Mouse (Mus musculus): ENCODE data around the gene Hnf1a. TPM values are rescaled to one million over a fixed set of nuclear protein-coding genes. Genes with fewer than 3 reads are reported as not detected.
A peak's percentile ranks its signal among the peaks of the same experiment; 100 is the strongest.

Hnf1a gene
- polyA plus RNA-seq, 1 experiment from 2014 or later: 6.8 TPM

- Histone ChIP-seq H3K9ac (ENCODE audit: low read depth, low read length) (no peak overlapping the region), H3K27ac (ENCODE audit: low read depth, low read length) (peak overlapping the region; percentile 20; the same call in 1 of the 2 replicates), H3K4me1 (ENCODE audit: control insufficient read depth, insufficient read depth, low read length) (peaks cover 28% of the 10 kb centered on the region), H3K27me3 (ENCODE audit: control insufficient read depth, insufficient read depth, low read length) (no peaks in the 10 kb centered on the region), H3K36me3 (ENCODE audit: control insufficient read depth, insufficient read depth, low read length) (no peaks in the 10 kb centered on the region), H3K9me3 (ENCODE audit: control insufficient read depth, low read length) (peaks cover 4% of the 10 kb centered on the region; the same call in 1 of the 2 replicates), H3K4me3 (ENCODE audit: low read length) (no peak overlapping the region), H3K4me2 (replicated peaks; ENCODE audit: low read depth, low read length) (0 out of 2 replicates have a peak overlapping the region, but pooled peaks have one; percentile 9)
- ATAC-seq (ENCODE audit: low FRiP score, low TSS enrichment): peak; percentile 84
- 20% methylated on average over 4 of the region's 4 CpGs for WGBS
These were observed 9.1 kb downstream of the Hnf1a start for GRCm38 (mm10) chr5:114961590-114962360.

GRCm38 (mm10) chr5:114958069-114958468, 12.8 kb downstream of the Hnf1a start:
- Histone ChIP-seq H3K27me3 (ENCODE audit: control insufficient read depth, insufficient read depth, low read length) (no peaks in the 10 kb centered on the region), H3K36me3 (ENCODE audit: control insufficient read depth, insufficient read depth, low read length) (no peaks in the 10 kb centered on the region), H3K27ac (ENCODE audit: low read depth, low read length) (no peak overlapping the region), H3K4me1 (ENCODE audit: control insufficient read depth, insufficient read depth, low read length) (peaks cover 9% of the 10 kb centered on the region), H3K4me3 (ENCODE audit: low read length) (no peak overlapping the region), H3K9me3 (ENCODE audit: control insufficient read depth, low read length) (peaks cover 4% of the 10 kb centered on the region; the same call in 1 of the 2 replicates), H3K4me2 (replicated peaks; ENCODE audit: low read depth, low read length) (no peak overlapping the region), H3K9ac (ENCODE audit: low read depth, low read length) (no peak overlapping the region)
- no peak for ATAC-seq (ENCODE audit: low FRiP score, low TSS enrichment)
- WGBS: 90% methylated on average over 5 of the region's 5 CpGs

GRCm38 (mm10) chr5:114953326-114953725, 17.6 kb downstream of the Hnf1a start:
- Histone ChIP-seq H3K27ac (ENCODE audit: low read depth, low read length) (no peak overlapping the region), H3K9me3 (ENCODE audit: control insufficient read depth, low read length) (no peaks in the 10 kb centered on the region), H3K36me3 (ENCODE audit: control insufficient read depth, insufficient read depth, low read length) (peaks cover 16% of the 10 kb centered on the region), H3K4me3 (ENCODE audit: low read length) (no peak overlapping the region), H3K4me1 (ENCODE audit: control insufficient read depth, insufficient read depth, low read length) (0 out of 2 replicates have a peak, but pooled peaks cover 3% of the 10 kb centered on the region), H3K27me3 (ENCODE audit: control insufficient read depth, insufficient read depth, low read length) (no peaks in the 10 kb centered on the region), H3K4me2 (replicated peaks; ENCODE audit: low read depth, low read length) (no peak overlapping the region), H3K9ac (ENCODE audit: low read depth, low read length) (no peak overlapping the region)
- WGBS: 89% methylated on average over 14 of the region's 14 CpGs
- ATAC-seq (ENCODE audit: low FRiP score, low TSS enrichment): no peak

GRCm38 (mm10) chr5:114951279-114951880, 19.5 kb downstream of the Hnf1a start:
- no peak for ATAC-seq (ENCODE audit: low FRiP score, low TSS enrichment)
- no peak overlapping the region for H3K9ac ChIP-seq (ENCODE audit: low read depth, low read length)
- no peaks in the 10 kb centered on the region for H3K9me3 ChIP-seq (ENCODE audit: control insufficient read depth, low read length)
- WGBS: 76% methylated on average over 21 of the region's 21 CpGs
- 0 out of 2 replicates have a peak overlapping the region, but pooled peaks have one; percentile 24 for H3K27ac ChIP-seq (ENCODE audit: low read depth, low read length)
- H3K36me3 ChIP-seq (ENCODE audit: control insufficient read depth, insufficient read depth, low read length): peaks cover 36% of the 10 kb centered on the region
- no peaks in the 10 kb centered on the region for H3K27me3 ChIP-seq (ENCODE audit: control insufficient read depth, insufficient read depth, low read length)
- H3K4me3 ChIP-seq (ENCODE audit: low read length): no peak overlapping the region
- H3K4me2 ChIP-seq (replicated peaks; ENCODE audit: low read depth, low read length): no peak overlapping the region
- 0 out of 2 replicates have a peak, but pooled peaks cover 3% of the 10 kb centered on the region for H3K4me1 ChIP-seq (ENCODE audit: control insufficient read depth, insufficient read depth, low read length)

GRCm38 (mm10) chr5:114950669-114951068, 20.2 kb downstream of the Hnf1a start:
- 0 out of 2 replicates have a peak, but pooled peaks cover 3% of the 10 kb centered on the region for H3K4me1 ChIP-seq (ENCODE audit: control insufficient read depth, insufficient read depth, low read length)
- ATAC-seq (ENCODE audit: low FRiP score, low TSS enrichment): 0 out of 2 replicates have a peak, but pooled peaks have one; percentile 17
- H3K9me3 ChIP-seq (ENCODE audit: control insufficient read depth, low read length): no peaks in the 10 kb centered on the region
- H3K4me3 ChIP-seq (ENCODE audit: low read length): no peak overlapping the region
- 78% methylated on average over 12 of the region's 12 CpGs for WGBS
- peaks cover 43% of the 10 kb centered on the region for H3K36me3 ChIP-seq (ENCODE audit: control insufficient read depth, insufficient read depth, low read length)
- H3K27ac ChIP-seq (ENCODE audit: low read depth, low read length): no peak overlapping the region
- H3K4me2 ChIP-seq (replicated peaks; ENCODE audit: low read depth, low read length): no peak overlapping the region
- no peak overlapping the region for H3K9ac ChIP-seq (ENCODE audit: low read depth, low read length)
- H3K27me3 ChIP-seq (ENCODE audit: control insufficient read depth, insufficient read depth, low read length): no peaks in the 10 kb centered on the region

- Histone ChIP-seq H3K27me3 (ENCODE audit: control insufficient read depth, insufficient read depth, low read length) (no peaks in the 10 kb centered on the region), H3K9me3 (ENCODE audit: control insufficient read depth, low read length) (no peaks in the 10 kb centered on the region), H3K27ac (ENCODE audit: low read depth, low read length) (no peak overlapping the region), H3K9ac (ENCODE audit: low read depth, low read length) (no peak overlapping the region), H3K4me1 (ENCODE audit: control insufficient read depth, insufficient read depth, low read length) (0 out of 2 replicates have a peak, but pooled peaks cover 3% of the 10 kb centered on the region), H3K4me2 (replicated peaks; ENCODE audit: low read depth, low read length) (no peak overlapping the region), H3K36me3 (ENCODE audit: control insufficient read depth, insufficient read depth, low read length) (peaks cover 44% of the 10 kb centered on the region), H3K4me3 (ENCODE audit: low read length) (no peak overlapping the region)
- 85% methylated on average over 9 of the region's 9 CpGs for WGBS
- ATAC-seq (ENCODE audit: low FRiP score, low TSS enrichment): no peak
These were observed 21.1 kb downstream of the Hnf1a start for GRCm38 (mm10) chr5:114949812-114950211.

- Histone ChIP-seq H3K27me3 (ENCODE audit: control insufficient read depth, insufficient read depth, low read length) (no peaks in the 10 kb centered on the region), H3K36me3 (ENCODE audit: control insufficient read depth, insufficient read depth, low read length) (peaks cover 44% of the 10 kb centered on the region), H3K9ac (ENCODE audit: low read depth, low read length) (peak overlapping the region; percentile 23; the same call in 1 of the 2 replicates), H3K4me2 (replicated peaks; ENCODE audit: low read depth, low read length) (no peak overlapping the region), H3K9me3 (ENCODE audit: control insufficient read depth, low read length) (no peaks in the 10 kb centered on the region), H3K27ac (ENCODE audit: low read depth, low read length) (no peak overlapping the region), H3K4me3 (ENCODE audit: low read length) (no peak overlapping the region), H3K4me1 (ENCODE audit: control insufficient read depth, insufficient read depth, low read length) (0 out of 2 replicates have a peak, but pooled peaks cover 3% of the 10 kb centered on the region)
- 75% methylated on average over 5 of the region's 5 CpGs for WGBS
- ATAC-seq (ENCODE audit: low FRiP score, low TSS enrichment): no peak
These were observed 21.6 kb downstream of the Hnf1a start for GRCm38 (mm10) chr5:114949316-114949715.

- H3K27me3 ChIP-seq (ENCODE audit: control insufficient read depth, insufficient read depth, low read length): no peaks in the 10 kb centered on the region
- H3K4me2 ChIP-seq (replicated peaks; ENCODE audit: low read depth, low read length): no peak overlapping the region
- peaks cover 44% of the 10 kb centered on the region for H3K36me3 ChIP-seq (ENCODE audit: control insufficient read depth, insufficient read depth, low read length)
- H3K4me3 ChIP-seq (ENCODE audit: low read length): no peak overlapping the region
- H3K4me1 ChIP-seq (ENCODE audit: control insufficient read depth, insufficient read depth, low read length): 0 out of 2 replicates have a peak, but pooled peaks cover 3% of the 10 kb centered on the region
- no peak overlapping the region for H3K27ac ChIP-seq (ENCODE audit: low read depth, low read length)
- no peak for ATAC-seq (ENCODE audit: low FRiP score, low TSS enrichment)
- H3K9me3 ChIP-seq (ENCODE audit: control insufficient read depth, low read length): no peaks in the 10 kb centered on the region
- 57% methylated on average over 6 of the region's 6 CpGs for WGBS
- H3K9ac ChIP-seq (ENCODE audit: low read depth, low read length): 0 out of 2 replicates have a peak overlapping the region, but pooled peaks have one; percentile 23
These were observed 22.0 kb downstream of the Hnf1a start for GRCm38 (mm10) chr5:114948891-114949290.

- no peak overlapping the region for H3K4me3 ChIP-seq (ENCODE audit: low read length)
These were observed 25.8 kb downstream of the Hnf1a start for GRCm38 (mm10) chr5:114945072-114945471.

More at GRCm38 (mm10) chr5:114945072-114945471, 25.8 kb downstream of the Hnf1a start:
- WGBS: 89% methylated on average over 10 of the region's 10 CpGs
- Histone ChIP-seq H3K4me1 (ENCODE audit: control insufficient read depth, insufficient read depth, low read length) (peaks cover 5% of the 10 kb centered on the region), H3K36me3 (ENCODE audit: control insufficient read depth, insufficient read depth, low read length) (peaks cover 44% of the 10 kb centered on the region), H3K9me3 (ENCODE audit: control insufficient read depth, low read length) (no peaks in the 10 kb centered on the region), H3K27me3 (ENCODE audit: control insufficient read depth, insufficient read depth, low read length) (no peaks in the 10 kb centered on the region), H3K27ac (ENCODE audit: low read depth, low read length) (no peak overlapping the region), H3K4me2 (replicated peaks; ENCODE audit: low read depth, low read length) (no peak overlapping the region), H3K9ac (ENCODE audit: low read depth, low read length) (no peak overlapping the region)
- ATAC-seq (ENCODE audit: low FRiP score, low TSS enrichment): no peak
